Mouse (Mus musculus) heart, embryonic 13.5 days (tissue): Measurements from ENCODE around the gene Rpusd3. TPM values are rescaled to one million over a fixed set of nuclear protein-coding genes. Genes with fewer than 3 reads are reported as not detected.
A peak's percentile ranks its signal among the peaks of the same experiment; 100 is the strongest.

Source experiments
- ATAC-seq: fragments of 200-750 bp; cut with Nextera tagmentation; 2 replicates; pipeline ENCODE4 v1.8.0; 2017; ENCODE audit warnings: moderate TSS enrichment; ENCODE audit not compliant: insufficient number of reproducible peaks, low FRiP score, low TSS enrichment; ENCODE audit errors: extremely low read depth
- H3K27ac ChIP-seq: fragments of 300-500 bp; sonication (generic); replicated peaks from 2 replicates; pipeline ENCODE4 v1.5.1; 2015; ENCODE audit warnings: moderate library complexity, mild to moderate bottlenecking, inconsistent platforms
- H3K27me3 ChIP-seq: fragments of 300-500 bp; sonication (generic); replicated peaks from 2 replicates; pipeline ENCODE4 v1.6.1; 2015; ENCODE audit warnings: mild to moderate bottlenecking, inconsistent platforms
- H3K36me3 ChIP-seq: fragments of 300-500 bp; sonication (generic); 2 replicates; pipeline ENCODE4 v1.6.1; 2015; ENCODE audit warnings: mild to moderate bottlenecking, inconsistent platforms
- H3K4me1 ChIP-seq: fragments of 300-500 bp; sonication (generic); 2 replicates; pipeline ENCODE4 v1.6.1; 2015; ENCODE audit warnings: inconsistent platforms
- H3K4me2 ChIP-seq: fragments of 300-500 bp; sonication (generic); 2 replicates; pipeline ENCODE4 v1.6.1; 2015; ENCODE audit warnings: inconsistent platforms, mild to moderate bottlenecking, moderate library complexity
- H3K4me3 ChIP-seq: fragments of 300-500 bp; sonication (generic); 2 replicates; pipeline ENCODE4 v1.5.1; 2015; ENCODE audit warnings: moderate library complexity, mild to moderate bottlenecking, inconsistent platforms
- H3K9ac ChIP-seq: fragments of 300-500 bp; sonication (generic); 2 replicates; pipeline ENCODE4 v1.6.1; 2015; ENCODE audit warnings: inconsistent platforms, mild to moderate bottlenecking, moderate library complexity
- H3K9me3 ChIP-seq: fragments of 300-500 bp; sonication (generic); 2 replicates; pipeline ENCODE4 v1.6.1; 2016; ENCODE audit warnings: inconsistent platforms
- WGBS: fragments of 180-500 bp; shearing (Covaris S2); methylation state at CpG from one replicate; pipeline ENCODE4 v1.1.7; 2015; ENCODE audit warnings: mixed read lengths; 5-methylcytosine and 5-hydroxymethylcytosine counted together
- polyA plus RNA-seq: library from polyadenylated mRNA; unstranded; fragments of >200 nt; fragmentation: Nextera tagmentation; extraction: Ambion mirVana; gene quantifications from 2 replicates; pipeline ENCODE4 v1.2.1, GENCODE M21; 2015

Gene Rpusd3
- polyA plus RNA-seq, 1 experiment from 2014 or later: 13.6 TPM

GRCm38 (mm10) chr6:113442442-113443090 is 23.4 kb upstream of the Rpusd3 start, which contains the start of gene Jagn1:
Gene Jagn1, plus strand, starts transcription at chr6:113442569.
- Histone ChIP-seq H3K4me3 (peak within 1 kb of the TSS; percentile 97), H3K27ac (peak within 1 kb of the TSS; percentile 70), H3K4me2 (peak within 1 kb of the TSS; percentile 96), H3K4me1 (peaks cover 9% of the 10 kb centered on the region), H3K9me3 (no peaks in the 10 kb centered on the region), H3K36me3 (peaks cover 24% of the 10 kb centered on the region), H3K27me3 (0 out of 2 replicates have a peak, but pooled peaks cover 4% of the 10 kb centered on the region), H3K9ac (peak within 1 kb of the TSS; percentile 95)
- WGBS: under 1% methylated on average over 41 of the region's 45 CpGs
- peak; percentile 63; the same call in 1 of the 2 replicates for ATAC-seq

GRCm38 (mm10) chr6:113442087-113442441 is 22.9 kb upstream of the Rpusd3 start:
- Histone ChIP-seq H3K4me3 (peak overlapping the region; percentile 97), H3K4me2 (peak overlapping the region; percentile 96), H3K9ac (peak overlapping the region; percentile 95), H3K4me1 (peaks cover 9% of the 10 kb centered on the region), H3K9me3 (no peaks in the 10 kb centered on the region), H3K36me3 (peaks cover 19% of the 10 kb centered on the region), H3K27ac (peak overlapping the region; percentile 70; the same call in 1 of the 2 replicates), H3K27me3 (0 out of 2 replicates have a peak, but pooled peaks cover 5% of the 10 kb centered on the region)
- 36% methylated on average over 9 of the region's 9 CpGs for WGBS
- no peak for ATAC-seq

- no peak overlapping the region for H3K4me3 ChIP-seq
- H3K4me1 ChIP-seq: peaks cover 9% of the 10 kb centered on the region
- H3K36me3 ChIP-seq: peaks cover 11% of the 10 kb centered on the region
- no peak overlapping the region for H3K4me2 ChIP-seq
- no peak; the same call in 1 of the 2 replicates for ATAC-seq
- H3K27ac ChIP-seq: no peak overlapping the region
- WGBS: 58% methylated on average over 7 of the region's 7 CpGs
- no peak overlapping the region for H3K9ac ChIP-seq
- H3K9me3 ChIP-seq: no peaks in the 10 kb centered on the region
- 0 out of 2 replicates have a peak, but pooled peaks cover 8% of the 10 kb centered on the region for H3K27me3 ChIP-seq
Measured at GRCm38 (mm10) chr6:113441147-113441680, 22.1 kb upstream of the Rpusd3 start.

GRCm38 (mm10) chr6:113440686-113441085 is 21.5 kb upstream of the Rpusd3 start:
- no peak for ATAC-seq
- H3K9me3 ChIP-seq: no peaks in the 10 kb centered on the region

GRCm38 (mm10) chr6:113438721-113439430 is 19.7 kb upstream of the Rpusd3 start:
- peaks cover 10% of the 10 kb centered on the region; the same call in 1 of the 2 replicates for H3K27me3 ChIP-seq
- H3K4me1 ChIP-seq: peaks cover 9% of the 10 kb centered on the region
- H3K9ac ChIP-seq: no peak overlapping the region
- no peak overlapping the region for H3K4me2 ChIP-seq
- H3K27ac ChIP-seq: no peak overlapping the region
- WGBS: 53% methylated on average over 12 of the region's 12 CpGs
- no peak for ATAC-seq
- H3K36me3 ChIP-seq: no peaks in the 10 kb centered on the region
- H3K9me3 ChIP-seq: no peaks in the 10 kb centered on the region
- no peak overlapping the region for H3K4me3 ChIP-seq

More at GRCm38 (mm10) chr6:113440686-113441085, 21.5 kb upstream of the Rpusd3 start:
- peaks cover 8% of the 10 kb centered on the region; the same call in 1 of the 2 replicates for H3K27me3 ChIP-seq
- H3K4me1 ChIP-seq: peaks cover 9% of the 10 kb centered on the region
- peaks cover 8% of the 10 kb centered on the region for H3K36me3 ChIP-seq
- 84% methylated on average over 3 of the region's 3 CpGs for WGBS
- no peak overlapping the region for H3K27ac ChIP-seq
- H3K9ac ChIP-seq: no peak overlapping the region
- no peak overlapping the region for H3K4me3 ChIP-seq
- no peak overlapping the region for H3K4me2 ChIP-seq

- no peak overlapping the region for H3K4me3 ChIP-seq
- ATAC-seq: no peak
- 0 out of 2 replicates have a peak, but pooled peaks cover 2% of the 10 kb centered on the region for H3K4me1 ChIP-seq
- H3K9me3 ChIP-seq: no peaks in the 10 kb centered on the region
- H3K36me3 ChIP-seq: no peaks in the 10 kb centered on the region
- peaks cover 10% of the 10 kb centered on the region; the same call in 1 of the 2 replicates for H3K27me3 ChIP-seq
- H3K9ac ChIP-seq: no peak overlapping the region
- WGBS: 63% methylated on average over 12 of the region's 12 CpGs
- no peak overlapping the region for H3K27ac ChIP-seq
- no peak overlapping the region for H3K4me2 ChIP-seq
Measured at GRCm38 (mm10) chr6:113437135-113437534, 18.0 kb upstream of the Rpusd3 start.

- Histone ChIP-seq H3K4me3 (no peak within 1 kb of the TSS), H3K4me2 (no peak within 1 kb of the TSS), H3K36me3 (no peaks in the 10 kb centered on the region), H3K9me3 (no peaks in the 10 kb centered on the region), H3K9ac (no peak within 1 kb of the TSS), H3K27me3 (peaks cover 10% of the 10 kb centered on the region; the same call in 1 of the 2 replicates), H3K4me1 (0 out of 2 replicates have a peak, but pooled peaks cover 4% of the 10 kb centered on the region), H3K27ac (no peak within 1 kb of the TSS)
- 72% methylated on average over 9 of the region's 9 CpGs for WGBS
- ATAC-seq: no peak
Measured at GRCm38 (mm10) chr6:113435664-113436205, 16.6 kb upstream of the Rpusd3 start, which contains the start of gene Cidec. Gene Cidec, minus strand, starts transcription at chr6:113435760.

GRCm38 (mm10) chr6:113434691-113435090 is 15.6 kb upstream of the Rpusd3 start:
- H3K4me2 ChIP-seq: no peak overlapping the region
- H3K27ac ChIP-seq: no peak overlapping the region
- no peaks in the 10 kb centered on the region for H3K36me3 ChIP-seq
- no peak overlapping the region for H3K9ac ChIP-seq
- H3K9me3 ChIP-seq: no peaks in the 10 kb centered on the region
- H3K4me1 ChIP-seq: 0 out of 2 replicates have a peak, but pooled peaks cover 4% of the 10 kb centered on the region
- ATAC-seq: no peak
- H3K4me3 ChIP-seq: no peak overlapping the region
- WGBS: 67% methylated on average over 7 of the region's 7 CpGs
- peaks cover 8% of the 10 kb centered on the region; the same call in 1 of the 2 replicates for H3K27me3 ChIP-seq

- no peak for ATAC-seq
- WGBS: 62% methylated on average over 3 of the region's 3 CpGs
- no peak overlapping the region for H3K4me3 ChIP-seq
- H3K27ac ChIP-seq: no peak overlapping the region
- no peak overlapping the region for H3K4me2 ChIP-seq
- H3K9ac ChIP-seq: no peak overlapping the region
- H3K27me3 ChIP-seq: peaks cover 6% of the 10 kb centered on the region; the same call in 1 of the 2 replicates
- no peaks in the 10 kb centered on the region for H3K9me3 ChIP-seq
- H3K36me3 ChIP-seq: no peaks in the 10 kb centered on the region
- 0 out of 2 replicates have a peak, but pooled peaks cover 4% of the 10 kb centered on the region for H3K4me1 ChIP-seq
Measured at GRCm38 (mm10) chr6:113433661-113434060, 14.5 kb upstream of the Rpusd3 start.

GRCm38 (mm10) chr6:113431801-113432200 is 12.7 kb upstream of the Rpusd3 start:
- no peak overlapping the region for H3K27ac ChIP-seq

GRCm38 (mm10) chr6:113430846-113431245 is 11.7 kb upstream of the Rpusd3 start:
- Histone ChIP-seq H3K4me2 (no peak overlapping the region), H3K9ac (no peak overlapping the region), H3K4me3 (no peak overlapping the region), H3K36me3 (no peaks in the 10 kb centered on the region), H3K27ac (no peak overlapping the region), H3K27me3 (peaks cover 2% of the 10 kb centered on the region; the same call in 1 of the 2 replicates), H3K9me3 (peaks cover 4% of the 10 kb centered on the region; the same call in 1 of the 2 replicates), H3K4me1 (0 out of 2 replicates have a peak, but pooled peaks cover 4% of the 10 kb centered on the region)
- ATAC-seq: no peak
- 44% methylated on average over 3 of the region's 3 CpGs for WGBS

More at GRCm38 (mm10) chr6:113431801-113432200, 12.7 kb upstream of the Rpusd3 start:
- Histone ChIP-seq H3K9ac (no peak overlapping the region), H3K36me3 (no peaks in the 10 kb centered on the region), H3K4me2 (no peak overlapping the region), H3K27me3 (peaks cover 2% of the 10 kb centered on the region; the same call in 1 of the 2 replicates), H3K4me1 (0 out of 2 replicates have a peak, but pooled peaks cover 4% of the 10 kb centered on the region), H3K4me3 (no peak overlapping the region), H3K9me3 (peaks cover 4% of the 10 kb centered on the region; the same call in 1 of the 2 replicates)
- ATAC-seq: no peak
- 57% methylated on average over 3 of the region's 3 CpGs for WGBS
